Mouse (Mus musculus) CH12.LX (cell line): ENCODE data around the gene Gin1. TPM values are rescaled to one million over a fixed set of nuclear protein-coding genes. Genes with fewer than 3 reads are reported as not detected.
"Not testable (repeated sequence)": the region's sequence is repeated elsewhere in the genome, so short reads cannot be mapped to it uniquely, and the experiment has no call there.

Experiments
- DNase-seq: peaks from one replicate; pipeline ENCODE4 v3.0.0-alpha.2; 2013; ENCODE audit errors: extremely low read depth
- H3K27ac ChIP-seq: 2 replicates; pipeline ENCODE4 v1.5.1; 2012; ENCODE audit warnings: low read depth, mild to moderate bottlenecking, control low read depth, moderate library complexity; ENCODE audit not compliant: insufficient read depth
- H3K27me3 ChIP-seq: replicated peaks from 2 replicates; pipeline ENCODE3; 2012; ENCODE audit warnings: inconsistent platforms
- H3K36me3 ChIP-seq, 2 experiments: replicated peaks in 1 of 2; 2 replicates each; pipeline versions ENCODE3 to v1.6.1; 2012; ENCODE audit warnings: inconsistent platforms in 1 of 2, low read length in 1 of 2, mild to moderate bottlenecking in 1 of 2, mixed read lengths in 1 of 2, moderate library complexity in 1 of 2; ENCODE audit not compliant: control insufficient read depth in 1 of 2, insufficient read depth in 1 of 2
- H3K4me1 ChIP-seq, 2 experiments: 2 replicates each; pipeline ENCODE4 v1.6.1; 2012; ENCODE audit warnings: inconsistent platforms in 1 of 2, moderate library complexity in 1 of 2; ENCODE audit not compliant: insufficient read depth in 2 of 2, control insufficient read depth in 1 of 2
- H3K4me2 ChIP-seq: 2 replicates; pipeline ENCODE4 v1.6.1; 2012; ENCODE audit warnings: low read depth, mild to moderate bottlenecking, control low read depth; ENCODE audit not compliant: poor library complexity, insufficient read depth, severe bottlenecking
- H3K4me3 ChIP-seq, 3 experiments: fragments of 150-350 bp in 1 of 3; sonication (generic) in 1 of 3; replicated peaks in 1 of 3; 2 replicates each; pipeline versions ENCODE3 to v1.5.1; 2011 to 2012; ENCODE audit warnings: low read depth in 2 of 3, low read length in 2 of 3, mild to moderate bottlenecking in 2 of 3, moderate library complexity in 2 of 3, control low read depth in 1 of 3, improper control_type of control experiment in 1 of 3, inconsistent platforms in 1 of 3, mixed read lengths in 1 of 3; ENCODE audit not compliant: poor library complexity in 1 of 3
- H3K79me2 ChIP-seq: replicated peaks from 2 replicates; pipeline ENCODE4 v1.6.1; 2012; ENCODE audit warnings: mild to moderate bottlenecking, moderate library complexity; ENCODE audit not compliant: control insufficient read depth, poor library complexity, insufficient read depth, severe bottlenecking; ENCODE audit errors: extremely low read depth
- H3K9ac ChIP-seq: 2 replicates; pipeline ENCODE4 v1.6.1; 2012; ENCODE audit warnings: low read depth, mild to moderate bottlenecking, control low read depth, moderate library complexity; ENCODE audit not compliant: insufficient read depth
- H3K9me3 ChIP-seq: replicated peaks from 2 replicates; pipeline ENCODE3; 2012; ENCODE audit warnings: low read length, inconsistent platforms, mixed read lengths
- BHLHE40 ChIP-seq: IDR thresholded peaks from 2 replicates; pipeline ENCODE4 v1.6.1; 2011; ENCODE audit warnings: mild to moderate bottlenecking, low read depth, low read length, improper control_type of control experiment
- CHD2 ChIP-seq: IDR thresholded peaks from 2 replicates; pipeline ENCODE4 v1.6.1; 2011; ENCODE audit warnings: low read length, improper control_type of control experiment
- E2F4 ChIP-seq: IDR thresholded peaks from 2 replicates; pipeline ENCODE4 v1.6.1; 2011; ENCODE audit warnings: low read depth, low read length, improper control_type of control experiment; ENCODE audit not compliant: insufficient replicate concordance
- EP300 ChIP-seq: IDR thresholded peaks from 2 replicates; pipeline ENCODE4 v1.6.1; 2011; ENCODE audit warnings: low read length, improper control_type of control experiment
- ETS1 ChIP-seq: conservative IDR thresholded peaks from 2 replicates; pipeline ENCODE4 v1.6.1; 2012; ENCODE audit warnings: low read depth, mild to moderate bottlenecking, inconsistent platforms, low read length, improper control_type of control experiment, moderate library complexity
- GABPA ChIP-seq: IDR thresholded peaks from 2 replicates; pipeline ENCODE4 v1.6.1; 2012; ENCODE audit warnings: low read depth, low read length, improper control_type of control experiment, inconsistent platforms; ENCODE audit not compliant: insufficient replicate concordance
- JUN ChIP-seq: IDR thresholded peaks from 2 replicates; pipeline ENCODE4 v1.6.1; 2011; ENCODE audit warnings: low read depth, mild to moderate bottlenecking, low read length, improper control_type of control experiment, moderate library complexity; ENCODE audit not compliant: insufficient read depth
- JUND ChIP-seq: conservative IDR thresholded peaks from 2 replicates; pipeline ENCODE4 v1.6.1; 2011; ENCODE audit warnings: low read depth, low read length, improper control_type of control experiment
- MAFK ChIP-seq: IDR thresholded peaks from 2 replicates; pipeline ENCODE4 v1.6.1; 2011; ENCODE audit warnings: low read length, improper control_type of control experiment; ENCODE audit not compliant: insufficient replicate concordance
- MEF2A ChIP-seq: IDR thresholded peaks from 2 replicates; pipeline ENCODE4 v1.6.1; 2014; ENCODE audit warnings: low read depth, mild to moderate bottlenecking, inconsistent platforms, low read length, improper control_type of control experiment, borderline replicate concordance
- MYC ChIP-seq: IDR thresholded peaks from 2 replicates; pipeline ENCODE4 v1.6.1; 2011; ENCODE audit warnings: low read depth, mild to moderate bottlenecking, improper control_type of control experiment, low read length
- PAX5 ChIP-seq: IDR thresholded peaks from 2 replicates; pipeline ENCODE4 v1.6.1; 2012; ENCODE audit warnings: low read length, inconsistent platforms, mixed read lengths
- RCOR1 ChIP-seq: conservative IDR thresholded peaks from 2 replicates; pipeline ENCODE4 v1.6.1; 2012; ENCODE audit warnings: low read depth, mild to moderate bottlenecking, inconsistent platforms, low read length, improper control_type of control experiment
- SIN3A ChIP-seq: IDR thresholded peaks from 2 replicates; pipeline ENCODE4 v1.6.1; 2012; ENCODE audit warnings: low read length, improper control_type of control experiment, inconsistent platforms
- SMC3 ChIP-seq: IDR thresholded peaks from 2 replicates; pipeline ENCODE4 v1.6.1; 2011; ENCODE audit warnings: low read depth, low read length, improper control_type of control experiment
- UBTF ChIP-seq: IDR thresholded peaks from 2 replicates; pipeline ENCODE4 v1.6.1; 2012; ENCODE audit warnings: low read depth, mild to moderate bottlenecking, inconsistent platforms, low read length, improper control_type of control experiment, moderate library complexity
- ZNF384 ChIP-seq: IDR thresholded peaks from 2 replicates; pipeline ENCODE4 v1.6.1; 2012; ENCODE audit warnings: low read depth, low read length, improper control_type of control experiment, inconsistent platforms
- dilution Hi-C: fragments of 300-500 bp; cut with MboI; formaldehyde crosslinking; loops from 2 replicates; pipeline ENCODE4 v1.14.3; 2020; ENCODE audit warnings: low sequenced_read_pairs; ENCODE audit not compliant: extremely low pct_unique_long_range_greater_than_20kb, extremely low pct_ligation_motif_present
- in situ Hi-C: fragments of 300-500 bp; cut with MboI; formaldehyde crosslinking; loops from 3 replicates; pipeline ENCODE4 v1.14.3; 2019; ENCODE audit warnings: low sequenced_read_pairs, low pct_ligation_motif_present, low pct_unique_long_range_greater_than_20kb, mixed read lengths
- polyA plus RNA-seq: library from polyadenylated mRNA; unstranded; fragments of >175 nt; gene quantifications from 2 replicates; pipeline ENCODE4 v1.2.1, GENCODE M21; 2012; ENCODE audit warnings: low read depth; ENCODE audit not compliant: insufficient read length
- total RNA-seq, 2 experiments: library from RNA; depleted of rRNA; stranded (reverse); fragments of 300-350 nt in 1 of 2; fragments of >200 nt in 1 of 2; gene quantifications; 2 replicates each; pipeline ENCODE4 v1.2.3; 2012 to 2014

The Gin1 gene
- total and polyA plus RNA-seq, 3 experiments, result 5.8 to 16.2 (median 10.4) TPM

DNA sequence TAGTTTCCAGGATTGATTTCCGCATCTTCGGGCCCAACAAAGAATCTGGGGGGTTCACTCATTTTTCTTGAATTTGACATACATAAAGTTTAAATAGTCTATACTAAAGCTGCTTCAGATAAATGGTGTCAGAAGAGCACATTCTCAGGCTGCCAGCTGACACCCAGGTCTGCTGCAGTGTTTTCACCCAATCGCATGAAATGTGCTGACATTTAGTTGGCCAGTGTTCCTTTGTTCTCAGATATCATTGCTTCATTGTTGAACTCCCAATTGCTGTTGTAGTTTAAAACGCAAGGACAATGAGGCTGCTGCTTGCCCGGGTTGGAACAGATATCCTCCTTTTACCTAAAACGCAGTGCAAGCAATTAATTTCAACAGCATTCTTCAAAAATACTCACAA, 8.5 kb upstream of the Gin1 start:
- H3K4me1 ChIP-seq, result no peaks in the 10 kb centered on the region
- TF ChIP-seq UBTF, result no peak
- no peak for TF ChIP-seq JUN
- no peak for TF ChIP-seq MAFK
- TF ChIP-seq CHD2, result no peak
- TF ChIP-seq PAX5, result no peak
- TF ChIP-seq BHLHE40, result no peak
- no peak for TF ChIP-seq JUND
- no peak for TF ChIP-seq SIN3A
- TF ChIP-seq ETS1, result no peak
- no peak for TF ChIP-seq E2F4
- no peak for TF ChIP-seq MEF2A
- TF ChIP-seq GABPA, result no peak
- no peak for TF ChIP-seq MYC
- no peak for TF ChIP-seq SMC3
- no peak for TF ChIP-seq EP300
- TF ChIP-seq ZNF384, result no peak
- no peak for TF ChIP-seq RCOR1
- TF ChIP-seq, all 38 proteins: peak for 0
- Histone ChIP-seq H3K9me3 (no peaks in the 10 kb centered on the region), H3K27ac (no peak overlapping the region), H3K79me2 (peaks cover 24% of the 10 kb centered on the region), H3K27me3 (no peaks in the 10 kb centered on the region), H3K4me3 (no peak overlapping the region), H3K9ac (no peak overlapping the region), H3K4me2 (no peak overlapping the region), H3K36me3 (peaks cover 6 to 29% of the 10 kb centered on the region in 2 experiments)
- no peak for DNase-seq
- dilution Hi-C loops, result no loop called here
- in situ Hi-C loops, result no loop called here

DNA sequence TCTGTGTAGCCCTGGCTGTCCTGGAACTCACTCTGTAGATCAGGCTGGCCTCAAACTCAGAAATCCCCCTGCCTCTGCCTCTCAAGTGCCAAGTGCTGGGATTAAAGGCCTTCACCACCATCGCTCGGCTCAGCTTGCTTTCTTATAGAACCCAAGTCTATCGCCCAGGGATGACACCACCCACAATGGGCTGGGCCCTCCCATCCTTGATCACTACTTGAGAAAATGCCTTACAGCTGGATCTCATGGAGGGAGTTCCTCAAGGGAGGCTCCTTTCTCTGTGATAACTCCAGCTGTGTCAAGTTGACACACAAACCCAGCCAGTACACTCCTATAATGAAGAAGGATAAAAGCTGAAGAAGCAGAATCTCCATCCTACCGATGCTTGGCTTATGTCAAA, 4.3 kb upstream of the Gin1 start:
- peaks cover 35% of the 10 kb centered on the region for H3K79me2 ChIP-seq
- DNase-seq, in situ Hi-C loops, dilution Hi-C loops, H3K9ac ChIP-seq, H3K27me3 ChIP-seq, H3K4me2 ChIP-seq, H3K4me3 ChIP-seq, H3K9me3 ChIP-seq, H3K27ac ChIP-seq: not testable (repeated sequence)
- H3K4me1 ChIP-seq, result peaks cover 0 to 15% of the 10 kb centered on the region in 2 experiments; a peak in 2 of 4 replicates
- peaks cover 0 to 15% of the 10 kb centered on the region in 2 experiments for H3K36me3 ChIP-seq
